Mouse (Mus musculus): ENCODE measurements around the gene Cdh26.

DNA sequence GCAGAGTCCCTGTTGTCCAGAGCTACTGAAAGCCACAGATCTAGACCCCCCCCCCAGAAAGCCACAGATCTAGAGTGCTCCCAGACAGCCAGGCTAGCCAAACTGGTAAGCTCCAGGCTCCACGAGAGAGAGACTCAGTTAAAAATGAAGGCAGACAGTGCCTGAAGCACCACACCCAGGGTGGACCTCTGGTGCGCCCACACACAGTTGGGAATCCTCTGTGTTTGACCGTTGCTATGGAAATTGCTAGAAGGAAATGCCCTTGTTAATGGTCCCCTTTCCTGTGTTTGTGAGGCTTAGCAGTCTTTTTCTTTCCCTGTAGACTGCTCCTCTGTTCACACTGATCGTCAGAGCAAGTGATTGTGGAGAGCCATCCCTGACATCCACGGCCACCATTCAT, 30.0 kb downstream of the Cdh26 start:
- TF ChIP-seq POLR2A (IDR thresholded peaks at IDR 0.05; ENCODE audit: low read depth, low read length) (no peak), CTCF (IDR thresholded peaks at IDR 0.05; ENCODE audit: borderline replicate concordance, insufficient read depth, low read length) (no peak)

Measured in embryonic fibroblast, embryonic 13.5 days (primary cell).